Mouse (Mus musculus): ENCODE measurements around the gene Cmc4. TPM values are rescaled to one million over a fixed set of nuclear protein-coding genes. Genes with fewer than 3 reads are reported as not detected.

Cmc4 gene
- polyA plus RNA-seq, 1 experiment: 1.4 TPM

GRCm38 (mm10) chrX:75376815-75377214 is 39.6 kb downstream of the Cmc4 start:
- Histone ChIP-seq H3K4me3 (no peak overlapping the region), H3K36me3 (ENCODE audit: control insufficient read depth, insufficient read depth) (no peaks in the 10 kb centered on the region), H3ac (ENCODE audit: control insufficient read depth, insufficient read length) (no peak overlapping the region), H3K4me2 (ENCODE audit: low read depth) (no peak overlapping the region), H3K27me3 (ENCODE audit: control insufficient read depth, insufficient read depth, insufficient read length) (no peaks in the 10 kb centered on the region), H3K79me2 (ENCODE audit: control insufficient read depth, insufficient read depth) (no peaks in the 10 kb centered on the region)
- TF ChIP-seq CEBPB (IDR thresholded peaks at IDR 0.05; ENCODE audit: insufficient read depth, poor library complexity, severe bottlenecking): no peak
- no peak for TF ChIP-seq SRF (IDR thresholded peaks at IDR 0.05; ENCODE audit: control insufficient read depth, insufficient read length, low read depth)
- no peak for TF ChIP-seq REST (IDR thresholded peaks at IDR 0.05; ENCODE audit: insufficient read depth, insufficient read length)
- TF ChIP-seq E2F4 (IDR thresholded peaks at IDR 0.05; ENCODE audit: insufficient read depth): no peak
- no peak for TF ChIP-seq TCF3 (IDR thresholded peaks at IDR 0.05; ENCODE audit: insufficient read length, low read depth)
- no peak for TF ChIP-seq MYOG (IDR thresholded peaks at IDR 0.05; ENCODE audit: control insufficient read depth in 1 of 3, insufficient read depth in 1 of 3, insufficient read length in 2 of 3, low read depth in 2 of 3)
- TF ChIP-seq MAX (IDR thresholded peaks at IDR 0.05; ENCODE audit: low read depth): no peak
- TF ChIP-seq MYOD1 (IDR thresholded peaks at IDR 0.05; ENCODE audit: control insufficient read depth in 1 of 3, insufficient read length in 2 of 3, low read depth in 2 of 3): no peak
- no peak for TF ChIP-seq TCF12 (IDR thresholded peaks at IDR 0.05; ENCODE audit: insufficient read depth, poor library complexity, severe bottlenecking)
- TF ChIP-seq USF1 (IDR thresholded peaks at IDR 0.05; ENCODE audit: low read depth): no peak
- no peak for TF ChIP-seq POLR2AphosphoS2 (IDR thresholded peaks at IDR 0.05; ENCODE audit: insufficient read length, low read depth)
- no peak for TF ChIP-seq POLR2A (IDR thresholded peaks at IDR 0.05; ENCODE audit: insufficient read length, low read depth)

GRCm38 (mm10) chrX:75372666-75373425 is 43.5 kb downstream of the Cmc4 start:
- H3ac ChIP-seq (ENCODE audit: control insufficient read depth, insufficient read length): no peak overlapping the region
- H3K4me2 ChIP-seq (ENCODE audit: low read depth): no peak overlapping the region
- H3K36me3 ChIP-seq (ENCODE audit: control insufficient read depth, insufficient read depth): no peaks in the 10 kb centered on the region
- no peaks in the 10 kb centered on the region for H3K27me3 ChIP-seq (ENCODE audit: control insufficient read depth, insufficient read depth, insufficient read length)
- no peak overlapping the region for H3K4me3 ChIP-seq
- no peak for TF ChIP-seq E2F4 (IDR thresholded peaks at IDR 0.05; ENCODE audit: insufficient read depth)
- TF ChIP-seq USF1 (IDR thresholded peaks at IDR 0.05; ENCODE audit: low read depth): no peak
- no peak for TF ChIP-seq TCF12 (IDR thresholded peaks at IDR 0.05; ENCODE audit: insufficient read depth, poor library complexity, severe bottlenecking)
- no peak for TF ChIP-seq POLR2AphosphoS2 (IDR thresholded peaks at IDR 0.05; ENCODE audit: insufficient read length, low read depth)
- no peak for TF ChIP-seq POLR2A (IDR thresholded peaks at IDR 0.05; ENCODE audit: insufficient read length, low read depth)
- TF ChIP-seq MAX (IDR thresholded peaks at IDR 0.05; ENCODE audit: low read depth): no peak
- H3K79me2 ChIP-seq (ENCODE audit: control insufficient read depth, insufficient read depth): no peaks in the 10 kb centered on the region

- no peak for TF ChIP-seq REST (IDR thresholded peaks at IDR 0.05; ENCODE audit: insufficient read depth, insufficient read length)
- TF ChIP-seq CEBPB (IDR thresholded peaks at IDR 0.05; ENCODE audit: insufficient read depth, poor library complexity, severe bottlenecking): no peak
- TF ChIP-seq TCF12 (IDR thresholded peaks at IDR 0.05; ENCODE audit: insufficient read depth, poor library complexity, severe bottlenecking): no peak
- Histone ChIP-seq H3K4me2 (ENCODE audit: low read depth) (no peak overlapping the region), H3K27me3 (ENCODE audit: control insufficient read depth, insufficient read depth, insufficient read length) (no peaks in the 10 kb centered on the region), H3K79me2 (ENCODE audit: control insufficient read depth, insufficient read depth) (no peaks in the 10 kb centered on the region), H3K36me3 (ENCODE audit: control insufficient read depth, insufficient read depth) (no peaks in the 10 kb centered on the region), H3ac (ENCODE audit: control insufficient read depth, insufficient read length) (no peak overlapping the region), H3K4me3 (no peak overlapping the region)
Measured at GRCm38 (mm10) chrX:75370197-75370596, 46.2 kb downstream of the Cmc4 start.

Other genes starting within 250 kb of the Cmc4 start
- gene Fundc2, start 34.2 kb downstream of the Cmc4 start, polyA plus RNA-seq (2012; fragmentation: generic; extraction: Trizol): 36.3 TPM
- gene F8, start 34.0 kb downstream of the Cmc4 start, polyA plus RNA-seq (2012; fragmentation: generic; extraction: Trizol): 0.40 TPM
- 1.1 TPM for gene Mtcp1, start within 50 bp of the Cmc4 start, polyA plus RNA-seq (2012; fragmentation: generic; extraction: Trizol)
- gene Brcc3, start within 50 bp of the Cmc4 start, polyA plus RNA-seq (2012; fragmentation: generic; extraction: Trizol): 6.1 TPM
- 26.1 TPM for gene Vbp1, start 97.7 kb upstream of the Cmc4 start, polyA plus RNA-seq (2012; fragmentation: generic; extraction: Trizol)
- gene Rab39b, start 161.6 kb upstream of the Cmc4 start, polyA plus RNA-seq (2012; fragmentation: generic; extraction: Trizol): 1.7 TPM

Measured in myocyte (in vitro differentiated cells).